Mouse (Mus musculus) lung, postnatal 0 days (tissue): ENCODE results near the gene Tnfsfm13.

Experiments used
- CTCF ChIP-seq: IDR thresholded peaks from 2 replicates; pipeline ENCODE4 v1.5.1; 2016; ENCODE audit warnings: antibody characterized with exemption, mild to moderate bottlenecking
- EP300 ChIP-seq: IDR thresholded peaks from 2 replicates; pipeline ENCODE4 v1.6.1; 2016; ENCODE audit warnings: antibody characterized with exemption, mild to moderate bottlenecking, control low read depth

GRCm38 (mm10) chr11:69709554-69710446 is 13.9 kb upstream of the Tnfsfm13 start:
- TF ChIP-seq CTCF (no peak), EP300 (no peak)
